Mouse (Mus musculus) granulocyte monocyte progenitor cell, adult 5-6 weeks (primary cell): Measurements from ENCODE around the gene Tbx21. TPM values are rescaled to one million over a fixed set of nuclear protein-coding genes. Genes with fewer than 3 reads are reported as not detected.

Experiments
- ATAC-seq: replicated peaks from 2 replicates; pipeline ENCODE4 v1.8.0; 2016; ENCODE audit warnings: mild to moderate bottlenecking, moderate TSS enrichment, inconsistent platforms; ENCODE audit not compliant: poor library complexity, severe bottlenecking
- total RNA-seq, 2 experiments: library from RNA; stranded (forward) in 1 of 2; stranded (reverse) in 1 of 2; fragments of 200-712, 200-1000 nt in 1 of 2; fragments of >200 nt in 1 of 2; fragmentation: Nextera tagmentation in 1 of 2; gene quantifications; 2 replicates each; pipeline ENCODE4 v1.2.3; 2014 to 2017

Tbx21 gene
- total RNA-seq, 2 experiments from 2014 or later, result not detected

DNA sequence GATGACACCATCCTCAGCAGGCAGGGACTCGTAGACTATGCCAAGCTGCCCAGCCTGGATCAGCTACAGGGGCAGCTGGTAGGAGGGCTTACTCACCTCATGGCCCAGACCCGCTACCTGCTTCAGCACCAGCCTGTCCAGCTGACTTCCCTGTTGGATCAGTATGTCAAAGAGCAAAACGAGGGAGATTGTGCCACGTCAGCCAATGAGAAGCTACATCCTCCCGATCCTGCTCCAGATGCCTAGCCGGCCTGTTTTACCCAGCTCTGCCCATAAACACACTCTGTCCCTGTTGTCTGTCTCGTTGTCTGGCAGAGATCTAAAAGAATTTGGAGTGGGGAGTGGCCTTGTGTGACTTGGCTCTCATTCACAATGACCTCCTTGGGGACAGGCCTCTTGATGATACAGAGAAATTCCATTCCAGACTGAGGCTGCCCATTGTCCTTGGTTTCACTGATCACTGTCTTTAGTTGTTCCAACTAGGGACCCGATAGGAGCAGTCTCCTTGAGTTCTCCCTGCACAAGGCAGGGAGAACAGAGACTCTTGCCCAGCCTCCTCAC, 67.0 kb downstream of the Tbx21 start:
- no peak for ATAC-seq

Other genes starting within 250 kb of the Tbx21 start
- gene Cdk5rap3, start 198.8 kb downstream of the Tbx21 start, total RNA-seq (2014; fragmentation: Nextera tagmentation), result 53.6 and 66.7 TPM in 2 replicates
- gene Cdk5rap3, start 198.8 kb downstream of the Tbx21 start, total RNA-seq (2017), result 68.4 and 68.9 TPM in 2 replicates
- gene Prr15l, start 187.2 kb downstream of the Tbx21 start, total RNA-seq (2014; fragmentation: Nextera tagmentation), result not detected in 2 replicates
- 0.67 TPM in 1 of 2 replicates, not detected in the other for gene Prr15l, start 187.2 kb downstream of the Tbx21 start, total RNA-seq (2017)
- 30.1 and 31.9 TPM in 2 replicates for gene Pnpo, start 171.3 kb downstream of the Tbx21 start, total RNA-seq (2014; fragmentation: Nextera tagmentation)
- 35.0 and 42.1 TPM in 2 replicates for gene Pnpo, start 171.3 kb downstream of the Tbx21 start, total RNA-seq (2017)
- gene Sp2, start 132.4 kb downstream of the Tbx21 start, total RNA-seq (2014; fragmentation: Nextera tagmentation), result 19.8 and 22.3 TPM in 2 replicates
- 2.2 and 2.8 TPM in 2 replicates for gene Sp2, start 132.4 kb downstream of the Tbx21 start, total RNA-seq (2017)
- gene Sp6, start 101.9 kb downstream of the Tbx21 start, total RNA-seq (2014; fragmentation: Nextera tagmentation), result 0.26 and 0.37 TPM in 2 replicates
- not detected in 2 replicates for gene Sp6, start 101.9 kb downstream of the Tbx21 start, total RNA-seq (2017)
- gene Scrn2, start 85.4 kb downstream of the Tbx21 start, total RNA-seq (2014; fragmentation: Nextera tagmentation), result 12.2 and 22.1 TPM in 2 replicates
- gene Scrn2, start 85.4 kb downstream of the Tbx21 start, total RNA-seq (2017), result 22.0 and 30.0 TPM in 2 replicates
- not detected in 2 replicates for gene Lrrc46, start 73.9 kb downstream of the Tbx21 start, total RNA-seq (2014; fragmentation: Nextera tagmentation)
- 0.10 and 1.1 TPM in 2 replicates for gene Lrrc46, start 73.9 kb downstream of the Tbx21 start, total RNA-seq (2017)
- 44.6 and 51.7 TPM in 2 replicates for gene Mrpl10, start 73.8 kb downstream of the Tbx21 start, total RNA-seq (2014; fragmentation: Nextera tagmentation)
- 22.9 and 23.2 TPM in 2 replicates for gene Mrpl10, start 73.8 kb downstream of the Tbx21 start, total RNA-seq (2017)
- 24.4 and 29.4 TPM in 2 replicates for gene Osbpl7, start 64.7 kb downstream of the Tbx21 start, total RNA-seq (2014; fragmentation: Nextera tagmentation)
- gene Osbpl7, start 64.7 kb downstream of the Tbx21 start, total RNA-seq (2017), result 7.9 and 8.5 TPM in 2 replicates
- 8.0 and 8.5 TPM in 2 replicates for gene Tbkbp1, start 36.2 kb upstream of the Tbx21 start, total RNA-seq (2014; fragmentation: Nextera tagmentation)
- gene Tbkbp1, start 36.2 kb upstream of the Tbx21 start, total RNA-seq (2017), result 1.1 and 6.6 TPM in 2 replicates
- 165 and 169 TPM in 2 replicates for gene Kpnb1, start 72.5 kb upstream of the Tbx21 start, total RNA-seq (2014; fragmentation: Nextera tagmentation)
- 300 and 382 TPM in 2 replicates for gene Kpnb1, start 72.5 kb upstream of the Tbx21 start, total RNA-seq (2017)
- 46.9 and 69.3 TPM in 2 replicates for gene Npepps, start 165.3 kb upstream of the Tbx21 start, total RNA-seq (2014; fragmentation: Nextera tagmentation)
- gene Npepps, start 165.3 kb upstream of the Tbx21 start, total RNA-seq (2017), result 21.6 and 31.3 TPM in 2 replicates
- gene Mrpl45, start 200.4 kb upstream of the Tbx21 start, total RNA-seq (2014; fragmentation: Nextera tagmentation), result 26.6 and 36.0 TPM in 2 replicates
- 25.7 and 26.6 TPM in 2 replicates for gene Mrpl45, start 200.4 kb upstream of the Tbx21 start, total RNA-seq (2017)
- 0.71 TPM in 1 of 2 replicates, not detected in the other for gene Gpr179, start 236.7 kb upstream of the Tbx21 start, total RNA-seq (2014; fragmentation: Nextera tagmentation)
- gene Gpr179, start 236.7 kb upstream of the Tbx21 start, total RNA-seq (2017), result 0.10 and 0.17 TPM in 2 replicates
- 5.5 and 6.3 TPM in 2 replicates for gene Socs7, start 247.2 kb upstream of the Tbx21 start, total RNA-seq (2014; fragmentation: Nextera tagmentation)
- 7.9 and 9.5 TPM in 2 replicates for gene Socs7, start 247.2 kb upstream of the Tbx21 start, total RNA-seq (2017)